Mouse (Mus musculus): ENCODE results near the gene Wasf1. TPM values are rescaled to one million over a fixed set of nuclear protein-coding genes. Genes with fewer than 3 reads are reported as not detected.

Gene Wasf1
- total and polyA plus RNA-seq, 2 experiments from 2014 or later, result 1.8 to 4.6 TPM

GRCm38 (mm10) chr10:40882333-40882732 is 942 bp upstream of the Wasf1 start:
- WGBS, result 9% methylated on average over 9 of the region's 9 CpGs
- H3K9ac ChIP-seq (replicated peaks; ENCODE audit: low read depth, low read length), result peak overlapping the region; percentile 79
- DNase-seq (ENCODE audit: low spot score), result no peak

GRCm38 (mm10) chr10:40883644-40884278 is 486 bp downstream of the Wasf1 start:
- TF ChIP-seq CTCF (IDR thresholded peaks at IDR 0.05; ENCODE audit: low read depth), result no peak
- no peak for TF ChIP-seq EP300 (IDR thresholded peaks at IDR 0.05; ENCODE audit: low read depth)
- WGBS, result under 1% methylated on average over 72 of the region's 87 CpGs
- DNase-seq (ENCODE audit: low spot score) (peak; percentile 67), ATAC-seq (ENCODE audit: insufficient read depth, low read depth) (peak; percentile 79)
- Histone ChIP-seq H3K36me3 (replicated peaks; ENCODE audit: control insufficient read depth, insufficient read depth, low read length) (no peaks in the 10 kb centered on the region), H3K9ac (replicated peaks; ENCODE audit: low read depth, low read length) (peak overlapping the region; percentile 63), H3K27ac (ENCODE audit: low read depth) (peak overlapping the region; percentile 86), H3K27me3 (ENCODE audit: control insufficient read depth, insufficient read depth, low read length) (no peaks in the 10 kb centered on the region), H3K4me2 (ENCODE audit: low read depth, low read length) (peak overlapping the region; percentile 99), H3K4me3 (ENCODE audit: low read depth, low read length) (peak overlapping the region; percentile 76), H3K9me3 (replicated peaks; ENCODE audit: control insufficient read depth, low read length) (no peaks in the 10 kb centered on the region), H3K4me1 (ENCODE audit: control insufficient read depth, insufficient read depth) (peaks cover 15% of the 10 kb centered on the region)

More at GRCm38 (mm10) chr10:40882333-40882732, 942 bp upstream of the Wasf1 start:
- ATAC-seq (ENCODE audit: insufficient read depth, low read depth), result no peak
- H3K4me1 ChIP-seq (ENCODE audit: control insufficient read depth, insufficient read depth), result peaks cover 20% of the 10 kb centered on the region
- no peaks in the 10 kb centered on the region for H3K27me3 ChIP-seq (ENCODE audit: control insufficient read depth, insufficient read depth, low read length)
- peak overlapping the region; percentile 99 for H3K4me2 ChIP-seq (ENCODE audit: low read depth, low read length)
- TF ChIP-seq CTCF (IDR thresholded peaks at IDR 0.05; ENCODE audit: low read depth) (no peak), EP300 (IDR thresholded peaks at IDR 0.05; ENCODE audit: low read depth) (no peak)
- H3K9me3 ChIP-seq (replicated peaks; ENCODE audit: control insufficient read depth, low read length), result no peaks in the 10 kb centered on the region
- no peaks in the 10 kb centered on the region for H3K36me3 ChIP-seq (replicated peaks; ENCODE audit: control insufficient read depth, insufficient read depth, low read length)
- H3K4me3 ChIP-seq (ENCODE audit: low read depth, low read length), result peak overlapping the region; percentile 76
- H3K27ac ChIP-seq (ENCODE audit: low read depth), result peak overlapping the region; percentile 69

- Histone ChIP-seq H3K27me3 (ENCODE audit: control insufficient read depth, insufficient read depth, low read length) (no peaks in the 10 kb centered on the region), H3K4me3 (ENCODE audit: low read depth, low read length) (peak overlapping the region; percentile 76), H3K27ac (ENCODE audit: low read depth) (peak overlapping the region; percentile 86; the same call in 1 of the 2 replicates), H3K9me3 (replicated peaks; ENCODE audit: control insufficient read depth, low read length) (no peaks in the 10 kb centered on the region), H3K36me3 (replicated peaks; ENCODE audit: control insufficient read depth, insufficient read depth, low read length) (no peaks in the 10 kb centered on the region), H3K9ac (replicated peaks; ENCODE audit: low read depth, low read length) (peak overlapping the region; percentile 63), H3K4me2 (ENCODE audit: low read depth, low read length) (peak overlapping the region; percentile 99), H3K4me1 (ENCODE audit: control insufficient read depth, insufficient read depth) (peaks cover 11% of the 10 kb centered on the region)
- under 1% methylated on average over 34 of the region's 40 CpGs for WGBS
- ATAC-seq (ENCODE audit: insufficient read depth, low read depth) (no peak; the same call in 1 of the 2 replicates), DNase-seq (ENCODE audit: low spot score) (peak; percentile 46)
- no peak for TF ChIP-seq EP300 (IDR thresholded peaks at IDR 0.05; ENCODE audit: low read depth)
- TF ChIP-seq CTCF (IDR thresholded peaks at IDR 0.05; ENCODE audit: low read depth), result peak; percentile 81
Measured at GRCm38 (mm10) chr10:40884279-40884806, 1.1 kb downstream of the Wasf1 start.

GRCm38 (mm10) chr10:40885432-40885831 is 2.2 kb downstream of the Wasf1 start:
- H3K4me3 ChIP-seq (ENCODE audit: low read depth, low read length), result no peak overlapping the region
- H3K27ac ChIP-seq (ENCODE audit: low read depth), result no peak overlapping the region
- TF ChIP-seq CTCF (IDR thresholded peaks at IDR 0.05; ENCODE audit: low read depth) (no peak), EP300 (IDR thresholded peaks at IDR 0.05; ENCODE audit: low read depth) (no peak)
- peaks cover 8% of the 10 kb centered on the region for H3K4me1 ChIP-seq (ENCODE audit: control insufficient read depth, insufficient read depth)
- H3K27me3 ChIP-seq (ENCODE audit: control insufficient read depth, insufficient read depth, low read length), result no peaks in the 10 kb centered on the region
- no peaks in the 10 kb centered on the region for H3K36me3 ChIP-seq (replicated peaks; ENCODE audit: control insufficient read depth, insufficient read depth, low read length)
- no peaks in the 10 kb centered on the region for H3K9me3 ChIP-seq (replicated peaks; ENCODE audit: control insufficient read depth, low read length)
- 87% methylated on average over 7 of the region's 7 CpGs for WGBS
- H3K9ac ChIP-seq (replicated peaks; ENCODE audit: low read depth, low read length), result no peak overlapping the region
- no peak for ATAC-seq (ENCODE audit: insufficient read depth, low read depth)
- H3K4me2 ChIP-seq (ENCODE audit: low read depth, low read length), result no peak overlapping the region
- no peak for DNase-seq (ENCODE audit: low spot score)

GRCm38 (mm10) chr10:40887316-40887715 is 4.0 kb downstream of the Wasf1 start:
- ATAC-seq (ENCODE audit: insufficient read depth, low read depth) (no peak), DNase-seq (ENCODE audit: low spot score) (no peak)
- no peaks in the 10 kb centered on the region for H3K4me1 ChIP-seq (ENCODE audit: control insufficient read depth, insufficient read depth)
- TF ChIP-seq CTCF (IDR thresholded peaks at IDR 0.05; ENCODE audit: low read depth) (no peak), EP300 (IDR thresholded peaks at IDR 0.05; ENCODE audit: low read depth) (no peak)
- no peak overlapping the region for H3K27ac ChIP-seq (ENCODE audit: low read depth)
- no peaks in the 10 kb centered on the region for H3K36me3 ChIP-seq (replicated peaks; ENCODE audit: control insufficient read depth, insufficient read depth, low read length)
- H3K4me2 ChIP-seq (ENCODE audit: low read depth, low read length), result no peak overlapping the region
- 81% methylated on average over 2 of the region's 2 CpGs for WGBS
- no peak overlapping the region for H3K9ac ChIP-seq (replicated peaks; ENCODE audit: low read depth, low read length)
- no peak overlapping the region for H3K4me3 ChIP-seq (ENCODE audit: low read depth, low read length)
- H3K27me3 ChIP-seq (ENCODE audit: control insufficient read depth, insufficient read depth, low read length), result no peaks in the 10 kb centered on the region
- H3K9me3 ChIP-seq (replicated peaks; ENCODE audit: control insufficient read depth, low read length), result no peaks in the 10 kb centered on the region

Measured in heart, postnatal 0 days (tissue).